Mouse (Mus musculus) myocyte (in vitro differentiated cells): ENCODE results near the gene Ubald2.
A peak's percentile ranks its signal among the peaks of the same experiment; 100 is the strongest.

Experiments used
- CEBPB ChIP-seq: IDR thresholded peaks from 2 replicates; pipeline ENCODE4 v1.6.1; 2011; ENCODE audit warnings: mild to moderate bottlenecking, moderate library complexity; ENCODE audit not compliant: poor library complexity, insufficient read depth, severe bottlenecking
- E2F4 ChIP-seq: IDR thresholded peaks from one replicate; pipeline ENCODE4 v1.6.1; 2011; ENCODE audit warnings: mild to moderate bottlenecking, control low read depth, moderate library complexity; ENCODE audit not compliant: insufficient read depth
- MYOG ChIP-seq, 3 experiments: IDR thresholded peaks; one replicate each; pipeline ENCODE4 v1.6.1; 2011; ENCODE audit warnings: control low read depth in 2 of 3, low read depth in 2 of 3, mild to moderate bottlenecking in 2 of 3; ENCODE audit not compliant: insufficient read length in 2 of 3, control insufficient read depth in 1 of 3, insufficient read depth in 1 of 3
- POLR2A ChIP-seq: IDR thresholded peaks from one replicate; pipeline ENCODE4 v1.6.1; 2011; ENCODE audit warnings: low read depth, mild to moderate bottlenecking, control low read depth, moderate library complexity; ENCODE audit not compliant: insufficient read length

- TF ChIP-seq POLR2A = peak; percentile 73
- TF ChIP-seq E2F4 = peak; percentile 56
- TF ChIP-seq MYOG (IDR thresholded peaks at IDR 0.05; ENCODE audit: control insufficient read depth in 1 of 3, insufficient read depth in 1 of 3, insufficient read length in 2 of 3, low read depth in 2 of 3) = no peak
- no peak for TF ChIP-seq CEBPB
Observed at GRCm38 (mm10) chr11:116412904-116413630, 20.8 kb upstream of the Ubald2 start, which contains the start of gene Rnf157.
